Mouse (Mus musculus): ENCODE measurements around the gene Dpm1. TPM values are rescaled to one million over a fixed set of nuclear protein-coding genes. Genes with fewer than 3 reads are reported as not detected.
A peak's percentile ranks its signal among the peaks of the same experiment; 100 is the strongest.

Gene Dpm1
- total RNA-seq, 2 experiments from 2014 or later: 75.5 to 85.3 TPM

DNA sequence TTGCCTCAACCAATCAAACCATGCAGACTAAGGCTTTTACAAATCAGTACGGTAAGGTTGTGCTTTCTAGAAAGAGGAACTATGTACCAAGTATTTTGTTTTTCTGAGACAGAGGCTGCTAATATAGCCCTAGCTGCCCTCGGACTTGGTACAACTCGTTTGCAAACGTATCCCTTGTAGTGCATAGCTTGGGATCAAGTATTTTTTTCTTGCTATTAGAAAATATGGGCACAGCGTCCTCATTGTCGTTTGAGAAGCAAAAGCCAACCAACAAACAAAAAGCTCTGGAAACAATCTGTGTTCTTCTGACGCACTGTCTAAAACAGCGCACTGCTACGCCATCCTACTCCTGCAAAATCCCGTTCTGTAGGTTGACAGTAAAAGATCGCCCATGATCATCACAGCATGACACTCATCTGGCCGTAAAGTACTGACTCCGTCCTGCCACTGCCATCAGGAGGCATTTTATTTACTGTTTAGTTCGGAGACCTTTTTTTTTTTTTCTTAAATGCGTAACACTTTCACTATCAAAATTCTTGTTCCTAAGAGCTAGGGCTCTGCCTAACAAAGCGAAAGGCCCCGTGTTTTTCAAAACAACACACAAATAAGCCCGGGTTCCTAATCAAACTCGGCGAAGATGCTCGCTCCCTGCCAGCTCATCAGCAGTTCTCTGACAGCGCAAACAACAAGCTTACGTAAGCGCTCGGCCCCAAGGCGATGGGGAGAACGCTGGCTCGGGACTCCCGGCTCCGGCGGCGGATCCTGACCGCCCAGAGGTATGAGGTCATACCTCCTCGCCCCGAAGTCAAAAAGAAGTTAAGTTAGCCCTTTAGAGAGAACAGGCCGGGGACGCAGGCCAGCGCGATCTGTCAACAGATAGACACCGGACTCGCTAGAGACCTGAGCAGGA is 1.0 kb downstream of the Dpm1 start:
- DNase-seq (ENCODE audit: low spot score): peak; percentile 39

DNA sequence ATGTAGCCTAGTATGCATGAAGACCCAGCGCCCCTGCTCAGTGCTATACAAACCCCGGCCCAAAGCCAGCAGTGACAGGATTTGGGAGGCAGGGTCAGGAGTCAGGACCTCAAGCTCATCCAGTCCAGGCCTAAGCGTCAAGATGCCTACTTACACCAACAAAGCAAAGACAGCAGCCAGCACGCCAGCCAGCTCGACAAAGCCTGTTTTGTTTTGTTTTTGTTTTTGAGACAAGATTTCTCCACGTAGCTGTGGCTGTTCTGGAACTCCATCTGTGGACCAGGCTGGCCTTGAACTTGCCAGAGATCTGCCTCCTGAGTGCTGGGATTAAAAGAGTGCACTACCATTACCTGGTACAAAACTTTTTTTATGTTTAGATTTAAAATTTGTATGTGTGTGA is 7.1 kb downstream of the Dpm1 start:
- DNase-seq (ENCODE audit: low spot score): no peak

DNA sequence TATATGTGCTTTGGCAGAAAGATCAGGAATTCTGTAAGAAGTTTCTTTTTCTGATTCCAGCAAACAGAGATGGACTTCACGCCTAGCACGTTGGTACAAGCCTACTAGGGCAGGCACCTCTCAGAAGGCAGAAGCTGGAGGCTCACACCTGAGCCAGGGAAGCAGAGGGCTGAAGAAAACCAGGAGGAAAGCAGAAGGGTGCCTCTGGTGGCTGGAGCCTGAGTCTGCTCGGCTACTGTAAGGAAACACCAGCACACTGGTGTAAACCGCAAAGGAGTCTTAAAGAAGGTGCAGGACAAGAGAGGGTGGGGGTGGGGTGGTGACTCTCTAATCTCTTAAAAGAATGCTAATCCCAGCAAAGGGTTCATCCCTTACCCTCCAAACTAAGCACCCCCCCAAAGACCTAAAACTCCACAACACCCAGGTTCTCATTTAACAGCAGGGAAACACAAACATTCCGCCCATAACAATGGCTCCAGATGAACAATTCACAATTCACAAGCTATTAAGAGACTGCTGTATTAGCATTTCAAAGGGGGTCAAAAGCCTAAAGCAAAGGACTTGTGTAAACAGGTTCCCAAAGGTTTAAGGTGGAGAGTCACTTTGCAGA is 16.5 kb downstream of the Dpm1 start:
- no peak for DNase-seq (ENCODE audit: low spot score)

DNA sequence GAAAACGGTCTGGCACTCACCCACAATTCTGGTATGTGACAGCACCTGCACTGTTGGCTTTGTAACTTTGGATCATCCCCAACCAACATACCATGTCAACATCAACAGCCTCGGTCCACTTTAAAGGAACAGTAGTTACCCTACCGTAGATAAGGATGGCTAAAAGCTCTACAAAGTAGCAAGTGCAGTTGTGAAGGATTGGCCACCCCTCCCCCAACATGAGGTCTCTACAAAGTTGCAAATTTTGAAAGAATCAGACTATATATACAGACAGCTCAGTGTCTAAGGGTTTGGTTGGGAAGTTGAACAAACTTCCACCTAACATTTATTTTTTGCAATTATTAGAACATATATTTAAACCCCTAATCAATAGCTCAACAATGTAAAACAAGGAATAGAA is 22.5 kb downstream of the Dpm1 start:
- DNase-seq (ENCODE audit: low spot score): no peak

DNA sequence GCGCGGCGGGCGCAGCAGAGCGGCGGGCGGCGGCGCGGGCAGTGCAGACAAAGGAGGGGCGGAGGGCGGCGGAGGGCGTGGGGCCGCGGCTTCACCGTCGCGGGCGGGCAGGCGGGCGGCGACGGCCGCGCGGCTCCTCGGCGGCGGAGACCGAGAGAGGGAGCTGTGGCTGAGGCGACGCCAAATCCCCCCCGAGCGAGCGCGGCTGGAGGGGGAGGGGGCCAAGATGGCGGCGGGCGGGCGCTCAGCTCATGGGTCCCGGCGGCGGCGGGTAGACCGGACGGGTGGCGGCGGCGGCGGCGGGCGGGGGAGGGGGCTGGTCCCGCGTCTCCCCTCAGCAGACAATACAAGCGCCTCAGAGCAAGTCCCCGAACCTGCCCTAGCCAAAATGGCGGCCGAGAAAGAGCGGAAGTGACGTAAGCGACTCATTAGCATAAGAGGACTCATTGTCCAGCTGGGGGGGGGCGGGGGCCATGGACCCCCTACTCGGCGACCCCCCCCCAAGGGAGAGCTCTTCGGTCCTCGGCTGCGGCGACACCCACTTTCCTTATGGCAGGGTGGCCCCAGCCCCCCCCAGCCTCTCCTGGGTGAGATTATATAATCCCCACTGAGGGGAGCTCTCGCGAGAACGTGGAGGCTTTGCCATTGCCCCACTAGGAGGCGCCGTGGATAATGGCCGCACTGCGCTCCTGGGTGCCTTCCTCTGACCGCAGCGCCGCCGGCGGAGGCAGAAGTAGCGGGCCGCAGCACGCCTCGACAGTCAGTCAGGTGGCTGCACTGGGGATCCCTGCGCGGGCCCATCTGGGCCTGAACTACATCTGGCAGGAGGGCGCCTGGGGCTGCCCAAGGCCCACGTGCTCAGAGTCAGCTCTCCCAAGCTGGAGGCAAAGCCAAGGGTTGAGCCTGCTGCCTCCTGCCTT is 23.4 kb downstream of the Dpm1 start, which contains the start of gene Adnp:
TSS of gene Adnp (minus strand) at position 388 of the 920 bp plus-strand sequence.
- DNase-seq (ENCODE audit: low spot score): peak; percentile 91

DNA sequence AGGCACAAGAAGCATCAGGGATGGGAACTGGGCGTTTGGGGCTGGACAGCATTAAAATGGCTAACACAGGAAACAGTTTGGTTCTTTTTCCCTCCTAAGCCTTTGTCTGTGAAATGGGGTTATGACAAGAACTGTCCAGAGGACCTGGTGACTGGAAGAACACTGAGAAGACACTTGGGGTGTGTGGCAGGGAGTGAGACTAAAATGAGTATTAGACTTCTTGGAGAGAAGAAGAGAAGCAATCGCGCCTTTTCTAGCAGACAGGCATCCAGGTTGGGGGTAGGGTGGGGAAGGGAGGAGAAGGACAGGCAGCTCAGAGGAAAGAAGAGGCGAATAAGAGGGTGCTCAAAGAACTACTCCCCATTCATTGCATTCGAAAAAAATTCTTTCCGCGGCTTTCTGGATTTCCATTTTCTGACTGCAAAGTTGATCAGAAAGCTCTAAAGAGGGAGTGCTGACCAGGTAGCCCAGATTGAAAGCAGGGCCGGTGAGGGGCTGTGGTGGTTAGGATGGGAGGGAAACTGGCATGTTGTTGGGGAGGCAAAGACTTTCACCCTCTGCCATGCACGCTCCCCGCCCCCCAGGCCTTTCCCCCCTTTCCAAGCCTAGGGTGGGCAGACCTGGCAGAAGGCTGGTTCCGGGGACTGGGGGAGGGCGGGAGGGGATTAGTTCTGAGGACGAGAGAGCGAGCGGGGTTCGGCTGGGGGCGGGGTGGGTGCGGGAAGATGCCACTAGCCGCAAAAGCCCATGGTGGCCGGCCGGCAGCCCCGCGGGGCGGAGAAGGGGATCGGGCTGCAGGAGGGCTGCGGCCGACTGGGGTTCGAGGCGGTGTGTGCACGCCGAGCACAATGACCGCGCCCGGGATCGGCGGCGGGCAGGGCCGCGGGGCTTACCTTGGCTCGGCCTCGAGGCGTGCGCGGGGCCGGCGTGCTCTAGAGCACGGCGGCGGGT is 24.4 kb downstream of the Dpm1 start:
- DNase-seq (ENCODE audit: low spot score): no peak

DNA sequence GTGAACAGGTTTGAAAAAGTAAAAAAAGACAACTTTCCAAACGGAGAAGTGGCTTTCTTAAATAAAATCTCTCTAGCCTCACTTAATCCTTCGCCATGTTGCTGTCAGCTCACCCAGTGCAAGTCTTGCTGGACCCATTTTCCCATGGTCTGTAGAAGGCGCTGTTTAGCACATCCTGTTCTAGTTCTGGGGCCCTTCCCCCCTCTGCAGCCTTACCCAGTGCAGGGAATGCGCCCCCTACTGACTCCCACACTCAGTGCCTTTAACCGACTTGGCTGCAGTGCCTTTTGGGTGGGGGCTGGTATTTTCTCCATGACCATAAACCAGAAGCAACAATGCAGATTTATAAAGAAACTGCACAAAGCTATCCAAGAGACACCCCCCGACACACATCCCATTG is 25.1 kb downstream of the Dpm1 start:
- DNase-seq (ENCODE audit: low spot score): peak; percentile 80

DNA sequence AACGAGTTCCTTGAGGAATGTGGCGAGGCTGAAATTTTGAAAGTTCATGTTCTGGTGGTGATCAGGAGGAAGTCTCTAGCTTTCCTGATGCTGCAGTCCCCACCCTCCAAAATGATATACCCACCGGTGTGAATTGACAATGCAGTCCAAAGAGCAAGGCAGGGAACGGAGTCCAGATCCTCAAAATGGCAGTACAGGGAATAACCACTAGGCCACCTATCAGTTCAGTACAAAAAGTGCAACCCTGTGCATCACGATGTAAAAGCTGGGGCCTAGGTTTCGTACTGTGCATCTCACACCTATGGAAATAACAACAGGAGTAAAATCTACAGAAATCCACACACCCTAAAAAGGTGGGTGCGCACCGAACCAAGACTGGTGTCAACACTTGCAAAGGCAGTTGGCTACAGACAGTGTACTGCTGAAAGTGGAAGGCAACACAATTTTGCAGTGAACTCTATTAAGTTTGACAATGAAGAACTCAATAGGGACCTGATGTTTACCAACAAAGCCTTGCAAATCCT is 25.9 kb downstream of the Dpm1 start:
- no peak for DNase-seq (ENCODE audit: low spot score)

DNA sequence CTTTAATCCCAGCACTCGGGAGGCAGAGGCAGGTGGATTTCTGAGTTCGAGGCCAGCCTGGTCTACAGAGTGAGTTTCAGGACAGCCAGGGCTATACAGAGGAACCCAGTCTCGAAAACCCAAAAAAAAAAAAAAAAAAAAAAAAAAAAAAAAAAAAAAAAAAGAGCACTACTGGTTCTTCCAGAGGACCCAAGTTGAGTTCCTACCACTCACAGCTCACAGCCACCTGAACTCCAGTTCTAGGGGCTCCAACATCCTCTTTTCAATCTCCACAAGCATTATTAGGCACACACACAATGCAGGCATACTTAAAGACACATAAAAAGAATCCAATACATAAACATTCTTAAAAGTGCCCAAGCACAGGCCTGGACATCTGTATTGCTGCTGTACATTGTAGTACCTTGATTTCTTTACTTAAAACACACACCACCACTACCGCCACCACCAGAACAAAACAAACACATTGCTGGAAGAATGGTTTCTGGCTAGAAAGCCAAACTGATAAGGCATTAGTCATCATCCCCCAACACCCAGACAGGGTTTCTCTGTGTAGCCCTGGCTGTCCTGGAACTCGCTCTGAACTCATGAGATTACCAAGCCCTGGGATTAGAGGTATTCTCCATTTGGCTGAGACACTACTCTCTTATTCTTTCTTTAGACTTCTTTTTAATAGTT is 30.2 kb downstream of the Dpm1 start:
- DNase-seq (ENCODE audit: low spot score): no peak

DNA sequence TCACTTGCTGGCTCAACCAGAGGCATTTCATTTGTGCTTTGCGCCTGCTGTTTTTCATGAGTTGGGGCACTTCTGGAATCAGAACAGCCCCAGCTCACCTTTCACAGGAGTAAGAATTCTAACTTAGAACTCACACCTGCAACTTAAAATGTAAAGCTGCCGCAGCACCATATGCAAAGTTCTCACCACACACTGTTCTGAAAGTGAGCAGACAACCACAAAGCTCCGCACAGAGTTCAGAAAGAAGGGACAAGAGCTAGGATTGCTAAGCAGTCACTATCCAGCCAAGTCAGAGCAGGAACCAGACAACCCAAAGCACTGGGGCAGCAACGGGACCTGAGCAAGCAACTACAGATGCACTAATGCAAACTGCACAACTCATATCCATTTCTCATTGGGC is 30.9 kb downstream of the Dpm1 start:
- DNase-seq (ENCODE audit: low spot score): no peak

DNA sequence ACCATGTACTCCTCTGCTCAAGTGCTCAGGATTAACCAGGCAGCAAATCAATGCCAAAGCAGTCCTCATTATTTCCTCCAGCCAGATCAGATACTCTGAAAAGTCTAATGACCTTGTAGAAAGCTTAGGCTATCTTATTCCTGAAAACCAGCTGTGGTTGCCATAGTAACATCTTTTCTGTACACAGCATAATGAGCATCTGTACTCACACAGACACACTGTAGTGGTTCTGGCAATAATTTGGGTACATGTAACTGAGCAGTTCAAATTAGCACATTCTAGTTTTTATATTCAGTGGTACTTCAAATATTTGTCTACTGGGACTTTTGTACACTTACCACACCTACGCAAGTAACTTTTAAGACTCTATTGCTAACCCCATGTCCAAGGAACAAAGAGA is 32.0 kb downstream of the Dpm1 start:
- DNase-seq (ENCODE audit: low spot score): no peak

DNA sequence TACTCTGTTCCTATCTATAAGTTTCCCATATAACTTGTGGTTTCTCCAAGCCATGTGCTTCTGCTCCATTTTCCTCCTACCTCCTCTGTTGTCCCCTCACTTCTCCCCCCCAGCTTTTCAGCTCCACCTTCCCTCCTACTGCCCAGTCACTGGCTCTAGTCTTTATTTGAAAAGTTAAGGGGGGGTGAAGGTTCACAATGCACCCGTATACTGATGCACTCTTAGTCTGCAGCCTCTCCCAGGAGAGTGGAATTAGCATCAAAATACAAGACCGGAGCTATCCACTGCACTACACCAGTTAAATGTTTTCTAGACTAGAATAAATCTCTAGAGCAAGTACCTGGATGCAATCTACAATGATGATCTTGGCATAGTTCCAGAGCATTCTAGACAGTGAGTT is 34.7 kb downstream of the Dpm1 start:
- DNase-seq (ENCODE audit: low spot score): no peak

DNA sequence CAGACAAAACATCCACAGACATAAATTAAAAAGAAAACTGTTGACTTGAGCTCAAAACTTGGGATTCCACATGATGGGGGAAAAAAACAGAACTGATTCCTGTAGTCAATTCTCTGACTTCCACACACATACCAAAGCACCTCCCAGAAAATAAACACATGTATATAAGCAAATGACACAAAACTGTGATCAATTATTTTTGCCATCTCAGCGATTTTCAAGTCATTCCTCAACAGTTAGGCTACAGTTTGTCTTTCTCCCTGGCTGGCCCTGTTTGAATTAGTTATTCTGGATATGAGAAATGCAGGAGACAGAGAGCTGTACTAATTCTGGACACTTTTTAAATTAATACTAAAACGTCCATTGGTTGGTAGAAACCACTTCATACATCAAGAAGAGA is 36.7 kb downstream of the Dpm1 start:
- no peak for DNase-seq (ENCODE audit: low spot score)

DNA sequence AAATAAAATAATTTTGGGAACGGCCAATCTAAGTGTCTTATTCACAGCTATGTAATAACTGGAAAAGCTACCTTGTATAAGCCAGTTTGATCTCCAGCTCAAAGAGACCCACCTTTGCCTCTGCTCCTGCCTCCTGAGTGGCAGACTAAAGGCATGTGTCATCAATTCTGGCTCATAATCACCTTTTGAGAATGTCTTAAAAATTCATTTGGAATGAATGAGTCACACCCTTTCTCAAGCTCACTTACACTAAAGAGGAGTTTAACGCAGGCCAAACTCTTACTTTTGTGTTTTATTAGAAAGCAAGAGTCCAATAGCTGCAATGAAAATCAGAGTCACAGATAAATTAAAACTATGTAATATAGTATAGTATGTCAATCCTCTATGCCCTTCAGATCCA is 38.5 kb downstream of the Dpm1 start:
- no peak for DNase-seq (ENCODE audit: low spot score)

DNA sequence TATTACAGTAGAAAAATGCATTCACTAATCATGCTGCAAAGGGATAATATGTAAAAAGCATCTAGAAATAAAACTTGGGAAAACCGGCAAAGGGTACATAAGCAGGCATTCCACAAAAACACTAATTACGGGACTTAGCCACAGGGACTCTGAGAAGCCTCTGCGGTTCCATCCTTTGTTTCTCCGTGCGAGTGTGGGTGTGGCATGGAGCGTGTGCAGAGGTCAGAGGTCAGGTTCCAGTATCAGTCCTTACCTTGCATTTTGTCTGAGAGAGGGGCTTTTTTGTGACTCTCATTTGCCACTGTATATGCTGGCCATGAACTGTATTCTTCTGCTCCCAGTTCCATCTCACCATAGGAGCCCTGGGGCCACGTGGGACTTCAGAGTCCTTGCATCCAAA is 54.4 kb downstream of the Dpm1 start:
- DNase-seq (ENCODE audit: low spot score): no peak

DNA sequence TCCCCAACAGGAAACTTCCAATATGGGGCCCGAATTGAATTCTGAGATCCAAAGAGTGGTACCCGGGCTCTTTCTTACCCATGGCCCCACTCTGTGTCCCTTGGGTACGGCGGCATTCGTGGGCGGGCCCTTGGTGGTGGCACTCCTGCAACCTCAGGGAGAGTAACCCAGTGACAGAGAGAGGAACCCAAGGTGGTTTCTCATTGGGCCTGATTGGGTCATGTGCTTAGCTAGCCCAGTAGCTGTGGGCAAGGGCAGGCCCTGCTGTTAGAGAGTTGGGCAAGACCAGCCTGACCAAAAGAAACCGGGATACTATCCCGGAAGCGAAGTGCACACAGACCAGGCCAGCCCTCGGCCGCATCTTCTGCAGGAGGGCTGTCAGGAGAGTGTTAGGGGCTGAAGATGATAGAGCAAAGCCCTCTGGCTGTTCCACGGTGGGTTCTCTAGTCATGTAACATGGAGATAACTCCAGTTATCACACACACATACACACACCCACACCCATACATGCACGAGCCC is 60.2 kb downstream of the Dpm1 start:
- DNase-seq (ENCODE audit: low spot score): peak; percentile 63

DNA sequence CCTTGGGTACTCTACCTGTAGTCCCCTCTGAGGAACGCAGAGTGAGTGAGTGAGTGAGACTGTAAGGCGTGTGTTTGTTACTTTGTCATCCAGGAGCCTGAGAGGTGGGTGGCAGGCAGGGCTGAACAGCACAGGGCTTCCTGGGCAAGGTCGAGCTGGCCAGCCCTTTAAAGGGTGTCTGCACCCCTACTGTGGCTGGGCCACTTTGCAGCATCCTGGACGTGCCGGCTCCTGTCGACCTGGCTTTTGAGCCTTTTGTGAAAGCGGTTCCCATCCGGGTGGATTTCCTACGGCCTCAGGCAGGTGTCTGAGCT is 60.6 kb downstream of the Dpm1 start:
- no peak for DNase-seq (ENCODE audit: low spot score)

DNA sequence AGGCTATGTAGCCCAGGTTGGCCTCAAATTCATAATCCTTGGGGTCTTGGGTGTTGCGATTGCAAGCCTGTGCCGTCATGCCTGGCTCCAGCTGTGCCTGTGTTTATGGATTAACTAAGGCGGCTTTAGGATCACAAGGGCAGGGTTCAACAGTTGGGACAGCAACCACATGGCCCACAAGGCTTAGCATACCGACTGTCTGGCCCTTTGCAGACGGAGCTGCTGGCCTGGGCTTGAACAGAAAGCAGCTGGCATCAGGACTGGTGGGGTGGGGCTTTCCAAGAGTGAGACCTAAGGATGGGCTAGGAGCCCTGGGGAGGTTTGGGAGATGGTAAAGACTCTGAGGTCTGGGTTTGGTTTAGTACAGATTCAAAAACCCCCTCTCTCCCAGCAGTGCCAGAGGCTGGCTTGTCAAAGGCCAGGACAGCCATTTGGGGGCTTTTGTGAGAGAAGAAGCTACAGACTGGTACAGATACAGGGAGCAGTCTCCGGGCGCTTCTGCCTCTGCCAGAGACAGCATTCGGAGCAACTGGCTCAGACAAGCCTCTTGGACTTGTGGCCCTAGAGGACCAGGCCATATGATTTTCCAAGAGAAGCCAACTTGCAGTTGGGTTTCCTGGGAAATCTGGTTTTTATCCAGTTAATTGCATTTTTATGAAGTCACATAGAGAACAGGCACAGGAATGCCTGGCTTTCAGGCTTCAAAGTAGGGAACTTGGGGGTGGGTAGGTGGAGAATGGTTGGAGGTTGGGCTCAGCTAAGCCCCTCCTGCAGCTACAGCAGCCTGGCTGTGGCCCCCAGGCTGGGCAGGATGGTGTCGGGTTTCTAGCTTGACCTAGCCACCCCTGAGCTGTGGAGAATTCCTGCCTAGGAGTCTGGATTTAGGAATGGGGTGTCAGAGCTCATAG is 61.2 kb downstream of the Dpm1 start:
- no peak for DNase-seq (ENCODE audit: low spot score)

DNA sequence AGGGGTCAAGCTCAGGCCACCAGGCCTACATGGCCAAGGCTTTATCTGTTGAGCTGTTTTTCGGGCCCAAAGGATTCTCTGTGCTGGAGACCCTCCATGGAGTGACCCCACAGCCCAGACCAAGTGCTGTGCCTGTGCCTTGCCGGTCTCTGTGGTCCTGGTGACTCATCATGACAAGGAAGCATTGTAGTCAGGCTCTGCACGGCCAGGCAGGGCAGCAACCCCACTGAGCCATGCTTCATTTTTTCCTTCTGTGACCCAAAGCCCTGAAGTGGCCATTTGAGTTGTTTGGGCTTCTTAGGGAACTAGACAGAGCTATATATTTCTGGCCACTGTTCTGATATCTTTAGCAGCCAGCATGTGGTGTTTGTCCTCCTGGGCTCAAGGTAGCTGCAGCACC is 62.6 kb downstream of the Dpm1 start:
- no peak for DNase-seq (ENCODE audit: low spot score)
